Mouse (Mus musculus): ENCODE measurements around the gene Kcna1.

DNA sequence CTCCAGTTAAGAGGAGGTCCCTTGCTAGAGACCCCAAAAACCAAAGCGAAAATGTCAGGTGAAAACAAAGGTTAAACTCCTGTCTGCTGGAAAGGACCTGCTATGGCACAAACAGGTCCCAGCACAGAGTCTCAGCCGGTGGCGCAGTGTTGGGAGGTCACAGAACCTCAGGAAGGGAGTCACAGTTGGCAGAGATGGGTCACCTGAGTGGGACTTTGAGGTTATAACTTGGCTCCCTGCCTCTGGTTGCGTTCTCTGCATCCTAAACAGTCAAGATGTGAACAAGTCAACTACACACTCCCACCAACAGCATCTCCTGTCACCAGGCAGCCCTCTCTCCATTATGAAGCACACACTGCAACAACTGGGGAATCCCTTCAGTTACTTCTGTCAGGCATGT is 48.4 kb downstream of the Kcna1 start:
- TF ChIP-seq EP300 (IDR thresholded peaks at IDR 0.05; ENCODE audit: low read depth) (no peak), CTCF (IDR thresholded peaks at IDR 0.05; ENCODE audit: low read depth) (no peak)
